Mouse (Mus musculus): ENCODE results near the gene Il34.

- TF ChIP-seq POLR2A (IDR thresholded peaks at IDR 0.05; ENCODE audit: borderline replicate concordance, extremely low read depth, low read depth, low read length) = no peak
- no peak for TF ChIP-seq CTCF (IDR thresholded peaks at IDR 0.05; ENCODE audit: insufficient read depth, low read length)
Observed at GRCm38 (mm10) chr8:110847171-110847549, 41.4 kb upstream of the Il34 start.

All from lung, adult 2 months (tissue).